Mouse (Mus musculus) embryonic facial prominence, embryonic 14.5 days (tissue): ENCODE measurements around the gene Mettl1. TPM values are rescaled to one million over a fixed set of nuclear protein-coding genes. Genes with fewer than 3 reads are reported as not detected.

ENCODE experiments used
- ATAC-seq: fragments of 200-750 bp; cut with Nextera tagmentation; 2 replicates; pipeline ENCODE4 v1.8.0; 2017; ENCODE audit warnings: low read depth, moderate number of reproducible peaks, moderate TSS enrichment
- DNase-seq: peaks from one replicate; pipeline ENCODE4 v3.0.0-alpha.2; 2015; ENCODE audit warnings: low spot score
- H3K27ac ChIP-seq: fragments of 300-500 bp; sonication (generic); replicated peaks from 2 replicates; pipeline ENCODE4 v1.5.1; 2014; ENCODE audit warnings: low read depth, mild to moderate bottlenecking, low read length, moderate library complexity
- H3K27me3 ChIP-seq: fragments of 300-500 bp; sonication (generic); replicated peaks from 2 replicates; pipeline ENCODE4 v1.6.1; 2014; ENCODE audit warnings: low read length; ENCODE audit not compliant: control insufficient read depth, insufficient read depth
- H3K36me3 ChIP-seq: fragments of 300-500 bp; sonication (generic); 2 replicates; pipeline ENCODE4 v1.6.1; 2014; ENCODE audit warnings: low read length, mixed read lengths; ENCODE audit not compliant: control insufficient read depth, insufficient read depth
- H3K4me1 ChIP-seq: fragments of 300-500 bp; sonication (generic); 2 replicates; pipeline ENCODE4 v1.6.1; 2014; ENCODE audit warnings: antibody characterized with exemption, low read length; ENCODE audit not compliant: control insufficient read depth, insufficient read depth
- H3K4me2 ChIP-seq: fragments of 300-500 bp; sonication (generic); 2 replicates; pipeline ENCODE4 v1.6.1; 2014; ENCODE audit warnings: low read depth, mild to moderate bottlenecking, low read length, moderate library complexity, mixed read lengths
- H3K4me3 ChIP-seq: fragments of 300-500 bp; sonication (generic); 2 replicates; pipeline ENCODE4 v1.5.1; 2014; ENCODE audit warnings: low read depth, mild to moderate bottlenecking, low read length
- H3K9ac ChIP-seq: fragments of 300-500 bp; sonication (generic); 2 replicates; pipeline ENCODE4 v1.6.1; 2014; ENCODE audit warnings: low read depth, mild to moderate bottlenecking, low read length, moderate library complexity, mixed read lengths
- H3K9me3 ChIP-seq: fragments of 300-500 bp; sonication (generic); 2 replicates; pipeline ENCODE4 v1.6.1; 2016; ENCODE audit warnings: low read length; ENCODE audit not compliant: control insufficient read depth
- WGBS: fragments of 180-500 bp; shearing (Covaris S2); extraction: QIAGEN DNeasy Blood & Tissue Kit; methylation state at CpG from one replicate; pipeline ENCODE4 v1.1.7; 2014; 5-methylcytosine and 5-hydroxymethylcytosine counted together
- polyA plus RNA-seq: library from polyadenylated mRNA; unstranded; fragments of >200 nt; fragmentation: Nextera tagmentation; extraction: Ambion mirVana; gene quantifications from 2 replicates; pipeline ENCODE4 v1.2.1, GENCODE M21; 2014

The Mettl1 gene
- polyA plus RNA-seq, 1 experiment from 2014 or later: 47.7 TPM

DNA sequence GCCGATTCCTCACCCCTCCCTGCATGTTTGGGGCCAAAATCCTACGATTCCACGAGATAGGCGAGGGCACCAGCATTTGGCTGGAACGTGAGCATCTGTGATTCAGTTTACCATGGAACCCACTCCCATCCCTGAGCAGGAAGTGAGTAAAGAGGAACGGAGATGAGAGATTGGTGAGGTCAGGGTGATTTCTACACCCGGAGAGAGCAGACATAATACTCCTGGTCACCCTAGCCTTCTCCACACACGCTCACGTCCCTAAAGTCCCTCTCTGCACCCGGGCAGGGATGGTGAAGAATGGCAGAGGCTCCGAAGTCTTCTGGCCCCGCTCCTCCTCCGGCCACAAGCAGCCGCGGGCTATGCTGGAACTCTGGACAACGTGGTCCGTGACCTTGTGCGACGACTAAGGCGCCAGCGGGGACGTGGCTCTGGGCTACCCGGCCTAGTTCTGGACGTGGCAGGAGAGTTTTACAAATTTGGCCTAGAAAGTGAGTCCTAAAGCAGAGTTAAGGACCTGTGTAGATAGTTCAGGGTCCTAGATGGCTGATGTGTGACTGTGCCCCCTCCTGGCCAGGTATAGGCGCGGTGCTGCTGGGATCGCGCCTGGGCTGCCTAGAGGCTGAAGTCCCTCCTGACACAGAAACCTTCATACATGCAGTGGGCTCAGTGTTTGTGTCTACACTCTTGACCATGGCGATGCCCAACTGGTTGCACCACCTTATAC lies 8.3 kb downstream of the Mettl1 start:
- H3K36me3 ChIP-seq: peaks cover 6% of the 10 kb centered on the region; the same call in 1 of the 2 replicates
- WGBS: 5% methylated on average over 23 of the region's 29 CpGs
- H3K27me3 ChIP-seq: peaks cover 50% of the 10 kb centered on the region
- H3K9me3 ChIP-seq: no peaks in the 10 kb centered on the region
- peak overlapping the region; percentile 15 for H3K4me3 ChIP-seq
- H3K4me1 ChIP-seq: no peaks in the 10 kb centered on the region
- no peak overlapping the region for H3K9ac ChIP-seq
- ATAC-seq: peak; percentile 24; the same call in 1 of the 2 replicates
- DNase-seq: no peak
- no peak overlapping the region for H3K27ac ChIP-seq
- H3K4me2 ChIP-seq: peak overlapping the region; percentile 28; the same call in 1 of the 2 replicates

DNA sequence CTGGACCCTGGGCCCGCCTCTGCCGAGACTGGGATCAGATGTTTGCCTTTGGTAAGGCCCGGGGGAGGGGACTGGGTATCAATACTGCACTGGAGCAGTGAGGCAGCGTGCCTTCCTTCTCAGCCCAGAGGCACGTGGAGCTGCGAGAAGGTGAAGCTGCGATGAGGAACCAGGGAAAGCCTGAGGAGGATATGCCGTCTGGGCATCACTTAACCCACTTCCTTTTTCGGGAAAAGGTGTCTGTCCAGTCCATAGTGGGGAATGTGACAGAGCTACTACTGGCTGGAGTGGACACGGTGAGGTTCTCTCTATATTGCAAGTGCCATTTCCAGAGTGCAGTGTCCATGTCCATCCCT lies 8.9 kb downstream of the Mettl1 start:
- no peak overlapping the region for H3K27ac ChIP-seq
- no peaks in the 10 kb centered on the region for H3K9me3 ChIP-seq
- H3K4me2 ChIP-seq: no peak overlapping the region
- peaks cover 1% of the 10 kb centered on the region; the same call in 1 of the 2 replicates for H3K36me3 ChIP-seq
- ATAC-seq (no peak), DNase-seq (no peak)
- peaks cover 50% of the 10 kb centered on the region for H3K27me3 ChIP-seq
- no peaks in the 10 kb centered on the region for H3K4me1 ChIP-seq
- 18% methylated on average over 9 of the region's 10 CpGs for WGBS
- H3K4me3 ChIP-seq: no peak overlapping the region
- no peak overlapping the region for H3K9ac ChIP-seq

GRCm38 (mm10) chr10:127054646-127055045 lies 13.4 kb downstream of the Mettl1 start:
- Histone ChIP-seq H3K4me1 (peaks cover 4% of the 10 kb centered on the region; the same call in 1 of the 2 replicates), H3K9ac (no peak overlapping the region), H3K4me2 (no peak overlapping the region), H3K9me3 (no peaks in the 10 kb centered on the region), H3K27ac (no peak overlapping the region), H3K27me3 (peaks cover 30% of the 10 kb centered on the region), H3K36me3 (peaks cover 25% of the 10 kb centered on the region), H3K4me3 (no peak overlapping the region)
- no peak for DNase-seq
- 59% methylated on average over 4 of the region's 4 CpGs for WGBS
- ATAC-seq: no peak

DNA sequence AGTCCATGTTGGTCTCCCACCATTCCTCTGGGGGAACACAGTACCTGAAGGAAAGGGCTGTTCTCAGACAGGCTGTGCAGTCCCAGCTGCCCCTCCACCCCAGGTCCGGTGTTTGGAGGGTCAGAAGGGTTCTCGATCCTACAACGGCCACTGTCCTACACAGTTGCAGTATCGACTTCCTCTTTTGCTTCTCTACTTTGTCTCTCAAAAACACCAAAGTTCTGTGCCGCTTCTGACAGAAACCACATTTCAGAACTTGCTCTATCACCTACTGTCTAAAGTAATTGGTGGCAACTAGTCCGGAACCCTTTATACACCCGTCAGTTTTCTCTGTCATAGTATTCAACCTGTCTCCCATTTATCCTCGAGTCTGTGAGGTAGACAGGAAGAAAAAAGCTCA lies 14.2 kb downstream of the Mettl1 start:
- Histone ChIP-seq H3K27ac (no peak overlapping the region), H3K9me3 (no peaks in the 10 kb centered on the region), H3K36me3 (peaks cover 25% of the 10 kb centered on the region), H3K27me3 (peaks cover 25% of the 10 kb centered on the region), H3K4me2 (no peak overlapping the region), H3K4me1 (peaks cover 4% of the 10 kb centered on the region; the same call in 1 of the 2 replicates), H3K9ac (no peak overlapping the region), H3K4me3 (no peak overlapping the region)
- no peak for ATAC-seq
- 88% methylated on average over 8 of the region's 8 CpGs for WGBS
- no peak for DNase-seq

GRCm38 (mm10) chr10:127056490-127056889 lies 15.3 kb downstream of the Mettl1 start:
- Histone ChIP-seq H3K36me3 (peaks cover 25% of the 10 kb centered on the region), H3K9ac (no peak overlapping the region), H3K4me2 (no peak overlapping the region), H3K27ac (no peak overlapping the region), H3K9me3 (no peaks in the 10 kb centered on the region), H3K4me3 (no peak overlapping the region), H3K4me1 (peaks cover 4% of the 10 kb centered on the region; the same call in 1 of the 2 replicates), H3K27me3 (peaks cover 21% of the 10 kb centered on the region)
- ATAC-seq (no peak), DNase-seq (no peak)
- WGBS: 78% methylated on average over 19 of the region's 20 CpGs

GRCm38 (mm10) chr10:127058161-127058560 lies 16.9 kb downstream of the Mettl1 start:
- peaks cover 25% of the 10 kb centered on the region for H3K36me3 ChIP-seq
- WGBS: under 1% methylated on average over 9 of the region's 9 CpGs
- peak overlapping the region; percentile 96 for H3K4me2 ChIP-seq
- H3K27ac ChIP-seq: no peak overlapping the region
- peaks cover 14% of the 10 kb centered on the region; the same call in 1 of the 2 replicates for H3K27me3 ChIP-seq
- ATAC-seq (peak; percentile 35), DNase-seq (peak; percentile 82)
- no peak overlapping the region for H3K9ac ChIP-seq
- H3K4me1 ChIP-seq: peaks cover 7% of the 10 kb centered on the region; the same call in 1 of the 2 replicates
- H3K4me3 ChIP-seq: peak overlapping the region; percentile 83
- no peaks in the 10 kb centered on the region for H3K9me3 ChIP-seq

DNA sequence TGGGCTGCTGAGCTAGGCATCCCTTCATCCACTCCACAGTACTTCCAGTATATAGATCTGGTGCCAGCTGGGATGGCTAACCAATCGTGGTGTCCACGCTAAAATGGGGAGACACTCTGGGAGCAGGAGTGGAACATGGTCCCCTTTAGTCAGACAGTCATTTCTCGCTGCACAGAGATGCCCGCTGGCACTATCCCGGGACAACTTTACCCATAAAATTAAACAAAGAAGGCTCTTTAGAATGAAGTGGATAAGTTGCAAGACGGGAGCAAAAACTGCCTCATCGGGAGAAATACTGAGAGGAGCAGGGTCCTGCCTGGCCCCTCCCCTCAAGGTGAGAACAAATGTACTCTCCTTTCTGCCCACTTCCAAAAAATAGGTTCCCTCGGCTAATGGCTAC lies 17.5 kb downstream of the Mettl1 start:
- no peak; the same call in 1 of the 2 replicates for ATAC-seq
- DNase-seq: no peak
- 6% methylated on average over 8 of the region's 8 CpGs for WGBS
- peak overlapping the region; percentile 96 for H3K4me2 ChIP-seq
- H3K9me3 ChIP-seq: no peaks in the 10 kb centered on the region
- H3K27me3 ChIP-seq: peaks cover 14% of the 10 kb centered on the region; the same call in 1 of the 2 replicates
- H3K27ac ChIP-seq: no peak overlapping the region
- H3K4me1 ChIP-seq: peaks cover 7% of the 10 kb centered on the region; the same call in 1 of the 2 replicates
- peak overlapping the region; percentile 89 for H3K9ac ChIP-seq
- peaks cover 25% of the 10 kb centered on the region for H3K36me3 ChIP-seq
- peak overlapping the region; percentile 83 for H3K4me3 ChIP-seq

GRCm38 (mm10) chr10:127059174-127059967 lies 18.2 kb downstream of the Mettl1 start:
- Histone ChIP-seq H3K27ac (peak overlapping the region; percentile 58), H3K27me3 (peaks cover 14% of the 10 kb centered on the region; the same call in 1 of the 2 replicates), H3K4me1 (peaks cover 7% of the 10 kb centered on the region; the same call in 1 of the 2 replicates), H3K9me3 (no peaks in the 10 kb centered on the region), H3K4me2 (peak overlapping the region; percentile 96), H3K36me3 (peaks cover 25% of the 10 kb centered on the region), H3K4me3 (peak overlapping the region; percentile 83), H3K9ac (peak overlapping the region; percentile 89)
- no peak; the same call in 1 of the 2 replicates for ATAC-seq
- DNase-seq: no peak
- WGBS: 0% methylated on average over 6 of the region's 92 CpGs
